Mouse (Mus musculus): ENCODE measurements around the gene Cir1. TPM values are rescaled to one million over a fixed set of nuclear protein-coding genes. Genes with fewer than 3 reads are reported as not detected.

Cir1 gene
- 25.7 to 34.2 TPM (median 30.7 TPM) in 3 replicates for total RNA-seq (2017)

DNA sequence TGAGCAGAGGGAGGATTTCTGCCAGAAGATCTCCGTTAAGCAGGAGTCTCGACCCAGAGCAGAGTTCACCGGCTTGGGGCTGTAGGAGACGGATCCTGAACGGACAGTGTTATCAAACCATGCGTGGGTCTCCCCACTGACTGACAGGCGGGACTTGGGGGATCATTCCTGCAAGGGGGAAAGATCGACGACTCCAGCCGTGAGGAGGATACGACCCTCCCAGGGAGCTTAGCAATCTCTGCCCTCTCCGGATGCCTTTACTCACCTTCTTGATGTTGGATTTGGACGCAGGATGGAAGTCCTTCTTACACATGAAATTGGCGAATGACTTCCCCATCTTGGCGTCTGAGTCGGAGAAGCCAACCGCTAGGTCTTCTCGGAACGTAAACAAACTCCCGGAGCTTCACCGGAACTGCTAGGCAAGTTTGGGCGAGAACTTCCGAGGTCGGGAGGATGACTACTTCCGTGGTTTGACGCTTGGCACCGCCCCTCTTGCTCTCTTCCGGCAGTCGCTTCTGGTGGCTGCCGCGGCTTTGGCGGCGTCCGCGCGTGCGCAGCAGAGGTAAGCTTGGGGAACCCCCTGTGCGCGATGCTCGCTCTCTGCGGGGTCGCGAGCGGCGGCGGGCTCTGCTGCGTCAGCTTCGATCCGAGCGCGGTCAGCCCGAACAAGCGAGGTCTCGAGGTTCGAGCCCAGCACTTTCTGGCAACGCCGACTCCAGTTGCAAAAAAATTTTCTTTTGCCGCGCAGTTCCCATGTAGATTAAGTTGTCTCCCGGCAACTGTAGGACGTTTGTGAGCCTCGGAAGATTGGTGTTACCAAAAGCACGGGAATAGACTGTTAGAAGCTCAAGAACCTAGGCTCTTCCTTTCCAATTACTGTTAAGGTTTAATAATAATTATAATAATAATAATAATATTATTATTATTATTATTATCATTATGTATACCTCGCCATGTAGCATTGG, at the start of gene Cir1, which contains the start of gene Scrn3:
TSS of gene Cir1 (minus strand) at position 550 of the 965 bp plus-strand sequence.
TSS of gene Scrn3 (plus strand) at position 450 of the 965 bp plus-strand sequence.
- ATAC-seq (replicated peaks; ENCODE audit: insufficient number of reproducible peaks, low FRiP score, low TSS enrichment, poor library complexity, severe bottlenecking) = peak; percentile 97

DNA sequence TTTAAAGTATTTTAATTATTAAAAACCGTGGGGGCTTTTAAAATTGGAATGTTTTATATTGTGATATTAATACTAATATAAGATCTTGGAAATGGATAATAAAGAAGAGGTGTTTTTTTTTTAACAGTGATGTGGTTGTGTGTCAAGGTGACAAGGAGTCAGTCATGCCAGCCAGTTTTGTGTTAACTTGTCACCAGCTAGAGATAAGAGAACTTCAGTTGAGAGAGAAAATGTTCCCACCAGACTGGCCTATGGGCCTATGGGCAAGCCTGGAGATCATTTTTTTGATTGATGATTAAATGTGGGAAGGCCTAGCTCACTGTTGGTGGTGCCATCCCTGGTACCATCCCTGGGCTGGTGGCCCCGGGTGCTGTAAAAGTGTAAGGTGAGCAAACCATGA, 48.0 kb upstream of the Cir1 start:
- no peak for ATAC-seq (replicated peaks; ENCODE audit: insufficient number of reproducible peaks, low FRiP score, low TSS enrichment, poor library complexity, severe bottlenecking)

DNA sequence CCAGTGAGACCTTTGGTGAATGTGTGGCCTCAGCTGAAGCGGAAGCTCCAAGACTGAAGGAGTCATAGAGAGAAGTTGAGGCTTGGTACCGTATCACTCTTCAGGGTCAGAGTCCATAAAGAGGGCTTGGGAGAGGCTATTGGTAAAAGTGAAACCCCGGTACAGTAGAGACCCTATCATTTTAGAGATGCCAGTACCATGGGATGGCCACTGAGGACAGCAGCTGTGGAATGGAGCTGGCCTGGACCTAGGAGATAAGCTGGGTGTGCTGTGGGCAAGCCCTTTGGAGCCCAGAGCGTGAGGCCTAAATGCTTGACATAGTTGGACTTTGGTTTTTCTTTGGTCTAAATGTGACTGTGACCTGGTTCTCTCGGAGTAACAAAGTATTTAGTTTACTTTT, 47.4 kb upstream of the Cir1 start:
- ATAC-seq (replicated peaks; ENCODE audit: insufficient number of reproducible peaks, low FRiP score, low TSS enrichment, poor library complexity, severe bottlenecking) = no peak

DNA sequence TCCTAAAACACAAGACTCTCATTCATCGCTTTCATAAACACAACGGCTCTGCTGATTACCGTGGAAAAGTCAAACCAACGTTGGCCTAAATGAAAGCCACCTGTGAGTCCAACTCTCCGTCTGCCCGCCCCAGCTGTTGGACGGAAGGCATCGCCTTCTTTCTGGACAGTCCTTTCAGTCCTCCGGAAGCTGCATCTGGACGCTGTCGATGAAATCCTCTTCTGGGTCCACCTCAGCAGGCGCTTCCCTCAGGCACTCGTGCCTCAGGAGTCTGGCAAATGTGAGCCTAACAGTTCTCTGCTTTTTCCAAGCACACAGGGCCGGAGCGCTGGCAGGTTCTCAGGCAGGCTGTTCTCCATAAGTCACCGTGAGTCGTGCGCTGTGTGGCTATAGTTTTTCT, 44.5 kb upstream of the Cir1 start:
- no peak for ATAC-seq (replicated peaks; ENCODE audit: insufficient number of reproducible peaks, low FRiP score, low TSS enrichment, poor library complexity, severe bottlenecking)

DNA sequence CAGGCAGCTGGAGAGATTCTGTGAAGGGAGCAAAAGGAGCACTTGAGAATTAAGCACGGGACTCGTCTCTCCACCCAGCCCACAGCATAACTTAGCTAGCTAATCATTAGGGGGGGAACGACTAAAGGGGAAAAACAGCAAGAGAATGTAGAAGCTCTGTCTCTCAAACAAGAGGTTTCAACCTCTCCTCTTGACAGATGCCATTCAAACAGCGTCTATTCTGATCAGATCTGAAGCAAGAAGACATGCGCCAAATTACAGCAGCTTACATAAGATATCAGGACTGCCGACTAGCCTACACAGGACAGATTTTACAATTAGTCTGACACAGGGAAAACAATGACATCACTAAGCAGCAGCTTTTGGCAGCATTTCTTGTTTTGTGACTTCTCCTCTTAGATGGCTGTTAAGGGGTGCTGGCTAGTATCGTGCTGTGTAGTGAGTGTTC, 39.5 kb upstream of the Cir1 start:
- ATAC-seq (replicated peaks; ENCODE audit: insufficient number of reproducible peaks, low FRiP score, low TSS enrichment, poor library complexity, severe bottlenecking) = no peak

DNA sequence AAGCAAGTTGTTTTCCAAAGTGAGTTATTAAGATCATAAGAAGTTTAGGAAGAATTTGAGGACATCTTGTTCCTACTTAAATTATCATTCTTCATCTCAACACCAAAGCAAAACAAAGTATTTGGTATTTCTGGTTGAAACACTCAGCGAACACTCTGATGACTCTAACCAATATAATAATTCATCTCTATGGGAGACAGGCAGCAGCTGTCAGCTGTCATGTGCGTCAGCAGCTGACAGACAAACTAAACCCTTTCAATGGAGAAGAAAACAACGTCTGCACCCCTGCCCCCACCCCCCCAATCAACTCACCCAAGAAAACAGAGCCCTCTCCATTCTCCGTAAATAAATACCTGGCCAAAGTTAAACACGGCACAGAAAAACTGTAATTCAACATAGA, 39.0 kb upstream of the Cir1 start:
- ATAC-seq (replicated peaks; ENCODE audit: insufficient number of reproducible peaks, low FRiP score, low TSS enrichment, poor library complexity, severe bottlenecking) = no peak

DNA sequence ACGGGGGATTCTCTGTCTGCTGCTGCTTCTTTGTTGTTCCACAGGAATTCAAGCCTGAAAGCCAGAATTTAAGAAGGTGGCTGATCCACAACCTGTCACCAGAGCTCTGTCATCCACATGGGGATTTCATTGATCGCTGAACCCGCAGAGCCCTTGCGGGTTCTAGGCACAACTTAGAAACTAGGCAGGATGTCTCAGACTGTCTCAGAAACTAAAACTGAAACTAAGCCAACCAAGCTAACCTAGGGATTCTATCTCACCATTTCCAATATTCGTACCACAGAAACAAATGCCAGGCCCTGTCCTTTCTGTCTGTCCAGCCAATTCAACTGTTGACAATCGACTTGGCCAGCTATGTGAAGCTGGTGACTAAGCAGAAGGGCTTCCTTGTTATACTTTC, 35.7 kb upstream of the Cir1 start:
- no peak for ATAC-seq (replicated peaks; ENCODE audit: insufficient number of reproducible peaks, low FRiP score, low TSS enrichment, poor library complexity, severe bottlenecking)

DNA sequence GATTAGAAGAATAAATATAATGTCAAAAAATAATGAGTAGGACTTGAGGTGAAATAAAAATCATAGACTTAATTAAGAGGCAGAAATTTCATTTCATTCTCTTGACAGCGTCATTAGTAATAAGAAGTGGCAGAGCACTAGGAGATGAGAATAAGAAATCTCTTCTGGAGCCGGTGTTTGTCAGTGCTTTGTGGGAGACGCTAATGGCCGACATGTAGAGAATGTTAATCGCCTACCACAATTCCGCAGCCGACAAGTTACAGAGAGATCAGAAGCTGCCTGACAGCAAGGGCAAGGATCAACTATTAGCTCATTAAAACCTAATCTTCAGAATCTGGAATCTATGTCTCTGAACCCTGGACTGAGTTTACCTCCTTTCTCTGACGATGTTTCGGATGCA, 35.3 kb upstream of the Cir1 start:
- no peak for ATAC-seq (replicated peaks; ENCODE audit: insufficient number of reproducible peaks, low FRiP score, low TSS enrichment, poor library complexity, severe bottlenecking)

DNA sequence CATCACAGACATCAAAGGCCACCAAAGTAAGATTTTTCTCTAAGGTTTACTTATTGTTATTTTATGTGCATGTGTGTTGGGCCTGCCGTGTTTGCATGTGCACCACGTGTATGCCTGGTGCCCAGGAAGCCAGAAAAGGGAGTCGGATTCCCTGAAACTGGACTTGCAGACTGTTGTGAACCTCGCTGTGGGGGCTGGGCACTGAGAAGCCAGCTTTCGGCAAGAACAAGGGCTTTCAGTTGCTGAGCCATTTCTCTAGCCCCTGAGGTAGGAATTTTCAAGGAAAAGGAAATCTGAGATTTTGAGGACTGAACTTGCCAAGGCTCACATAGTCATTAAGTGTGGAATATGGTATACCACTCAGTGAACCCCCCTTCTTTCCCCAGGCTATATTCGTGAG, 34.6 kb upstream of the Cir1 start:
- no peak for ATAC-seq (replicated peaks; ENCODE audit: insufficient number of reproducible peaks, low FRiP score, low TSS enrichment, poor library complexity, severe bottlenecking)

DNA sequence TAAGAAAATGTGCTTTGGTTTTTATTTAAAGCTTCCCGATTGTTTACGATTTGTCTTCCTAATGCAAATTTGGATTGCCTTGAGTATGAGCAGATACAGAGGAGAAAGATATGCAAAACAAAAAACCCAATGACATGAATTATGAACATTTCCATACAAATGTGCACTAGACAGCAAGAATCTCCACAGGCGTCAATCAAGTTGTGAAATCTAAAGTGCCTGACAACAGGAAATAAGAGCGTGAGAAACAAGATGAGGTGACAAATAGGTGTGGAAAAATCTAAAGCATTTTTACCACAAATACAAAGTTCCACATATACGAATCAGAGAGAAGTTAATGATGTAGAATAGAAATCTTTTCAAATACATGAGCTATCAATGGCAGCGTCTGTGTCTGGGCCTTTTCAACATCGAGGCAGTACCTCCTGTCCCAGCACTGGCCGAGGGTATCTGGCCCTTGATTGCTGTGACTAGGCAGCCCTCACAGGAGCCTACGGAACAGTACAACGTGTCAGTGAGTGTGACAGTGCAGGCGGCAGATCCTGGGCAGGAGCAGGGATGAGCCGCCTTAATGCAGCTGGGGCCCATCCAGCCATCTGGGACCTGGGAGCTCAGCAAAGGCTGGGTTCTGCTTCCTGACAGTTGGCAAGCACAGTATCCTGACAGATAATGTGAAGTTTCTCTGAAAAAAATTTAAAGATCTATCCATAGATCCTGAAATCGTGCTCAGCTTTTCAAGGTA, 34.0 kb upstream of the Cir1 start:
- ATAC-seq (replicated peaks; ENCODE audit: insufficient number of reproducible peaks, low FRiP score, low TSS enrichment, poor library complexity, severe bottlenecking) = no peak

DNA sequence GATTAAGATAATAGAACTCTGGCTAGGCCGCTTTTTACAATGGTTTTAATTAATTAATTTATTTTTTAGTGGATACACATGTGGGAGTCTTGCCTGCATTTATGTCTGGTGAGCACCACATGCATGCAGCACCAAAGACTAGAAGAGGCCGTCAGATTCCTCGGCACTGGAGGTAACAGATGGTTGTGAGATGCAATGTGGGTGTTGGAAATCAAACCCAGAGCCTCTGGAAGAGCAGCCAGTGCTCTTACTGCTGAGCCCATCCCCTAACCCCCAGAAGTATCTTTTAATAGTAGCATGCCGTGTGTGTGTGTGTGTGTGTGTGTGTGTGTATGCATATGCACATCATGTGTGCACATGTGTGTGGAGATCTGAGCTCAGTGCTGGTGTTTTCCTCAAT, 32.7 kb upstream of the Cir1 start:
- no peak for ATAC-seq (replicated peaks; ENCODE audit: insufficient number of reproducible peaks, low FRiP score, low TSS enrichment, poor library complexity, severe bottlenecking)

DNA sequence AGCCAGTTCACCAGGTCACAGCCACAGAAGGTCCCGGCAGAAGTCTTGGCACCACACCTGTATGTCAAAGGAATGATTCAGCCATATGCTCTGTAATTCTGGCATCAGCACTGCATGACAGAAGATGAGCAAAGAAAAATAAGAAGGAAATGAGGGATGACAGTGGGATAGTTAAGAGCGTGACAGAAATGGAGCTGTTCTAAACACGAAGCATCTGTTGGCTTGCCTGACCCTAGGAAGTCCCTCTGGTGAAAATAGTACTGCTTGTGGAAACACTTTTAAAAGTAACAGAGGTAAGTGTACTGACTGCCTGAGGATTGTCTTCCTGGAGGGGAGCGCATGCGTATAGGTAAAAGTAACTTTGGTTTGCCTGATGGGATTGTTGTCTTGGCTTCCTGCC, 31.2 kb upstream of the Cir1 start:
- no peak for ATAC-seq (replicated peaks; ENCODE audit: insufficient number of reproducible peaks, low FRiP score, low TSS enrichment, poor library complexity, severe bottlenecking)

DNA sequence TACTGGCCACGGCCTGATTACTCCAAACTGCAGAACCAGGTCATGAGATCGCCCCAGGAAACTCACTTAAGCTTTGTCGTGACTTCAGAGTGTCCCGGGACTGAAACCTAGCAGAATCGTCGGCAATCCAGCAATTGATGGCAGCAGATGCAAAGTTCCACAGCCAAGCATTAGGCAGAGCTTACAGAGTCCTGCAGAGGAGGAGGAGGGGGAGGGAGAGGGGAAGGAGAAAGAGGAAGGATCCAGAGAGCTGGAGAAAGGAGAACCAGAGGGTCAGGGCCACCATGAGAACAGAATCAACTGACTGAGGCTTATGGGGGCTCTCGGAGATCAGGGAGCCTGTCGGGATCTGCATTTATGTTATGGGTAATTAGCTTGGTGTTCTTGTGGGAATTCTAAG, 25.9 kb upstream of the Cir1 start:
- ATAC-seq (replicated peaks; ENCODE audit: insufficient number of reproducible peaks, low FRiP score, low TSS enrichment, poor library complexity, severe bottlenecking) = no peak

DNA sequence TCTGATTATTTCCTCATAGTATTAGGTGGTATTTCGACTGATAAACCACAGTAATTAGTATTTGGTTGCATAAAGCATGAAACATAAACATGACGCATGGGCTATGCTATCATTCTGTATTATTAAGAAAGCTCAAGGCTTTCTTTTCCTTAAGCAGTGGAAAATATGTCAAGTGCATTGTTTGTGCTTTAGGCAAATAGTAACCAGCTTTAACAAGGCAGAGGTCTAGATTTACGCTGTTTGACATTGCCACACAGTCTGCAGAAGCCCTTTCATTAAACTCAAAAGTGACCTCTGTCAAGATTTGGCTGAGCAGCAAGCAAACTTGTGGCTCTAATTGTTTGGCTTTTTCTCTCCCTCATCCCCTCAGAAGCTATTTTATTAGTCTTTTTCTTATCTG, 23.4 kb upstream of the Cir1 start:
- no peak for ATAC-seq (replicated peaks; ENCODE audit: insufficient number of reproducible peaks, low FRiP score, low TSS enrichment, poor library complexity, severe bottlenecking)

DNA sequence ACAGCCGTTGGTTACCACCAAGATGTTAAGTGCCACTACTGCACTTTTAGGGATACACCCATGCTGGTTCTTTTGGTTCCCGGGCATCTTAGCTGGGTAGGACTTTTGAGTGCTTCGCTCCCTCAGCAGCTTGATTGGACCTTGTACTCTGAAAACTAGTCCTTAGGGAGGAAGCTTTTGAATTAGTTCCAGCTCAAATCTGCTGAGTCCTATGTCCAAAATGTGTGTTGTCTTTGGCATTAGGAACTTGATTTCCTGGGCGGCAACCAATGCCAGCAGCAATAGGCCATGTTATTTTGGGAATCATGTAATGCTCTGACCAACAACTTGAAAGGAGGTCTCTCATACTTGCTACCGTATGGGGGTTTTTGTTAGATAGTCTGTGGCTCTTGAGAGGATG, 13.4 kb upstream of the Cir1 start:
- ATAC-seq (replicated peaks; ENCODE audit: insufficient number of reproducible peaks, low FRiP score, low TSS enrichment, poor library complexity, severe bottlenecking) = no peak

DNA sequence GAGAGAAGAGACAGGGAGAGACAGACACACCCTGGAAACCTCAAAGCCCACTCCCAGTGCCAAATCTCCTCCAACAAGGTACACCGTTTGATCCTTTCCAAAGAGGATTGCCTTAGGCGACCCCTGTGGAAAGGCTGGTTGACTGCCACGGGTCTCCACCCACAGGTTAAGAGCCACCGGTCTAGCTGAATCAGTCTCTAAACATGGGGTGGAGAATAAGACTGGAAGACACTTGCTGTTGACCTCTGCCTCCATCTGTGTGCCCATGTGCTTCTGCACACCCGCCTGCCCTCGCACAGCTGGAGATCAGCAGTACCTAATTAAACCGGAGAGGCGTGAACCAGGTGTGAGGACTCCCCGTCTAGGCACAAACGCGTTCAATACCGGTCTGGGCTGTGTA, 10.5 kb upstream of the Cir1 start:
- no peak for ATAC-seq (replicated peaks; ENCODE audit: insufficient number of reproducible peaks, low FRiP score, low TSS enrichment, poor library complexity, severe bottlenecking)

DNA sequence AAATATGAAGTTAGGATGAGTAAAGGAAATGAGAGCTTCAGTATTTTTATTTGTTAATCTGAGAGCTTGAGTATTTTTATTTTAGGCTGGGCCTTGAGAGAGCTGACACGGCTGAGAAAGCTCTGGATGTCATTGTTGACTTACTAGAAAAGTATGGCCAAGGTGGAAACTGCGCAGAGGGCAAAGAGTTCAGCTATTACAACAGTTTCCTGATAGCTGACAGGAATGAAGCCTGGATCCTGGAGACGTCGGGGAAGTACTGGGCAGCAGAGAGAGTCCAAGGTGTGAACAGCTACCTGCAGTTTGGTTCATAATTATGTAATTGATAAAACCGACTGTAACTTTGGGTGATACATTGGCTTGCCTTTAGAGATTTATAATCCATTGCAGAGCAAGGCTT, 6.7 kb upstream of the Cir1 start:
- no peak for ATAC-seq (replicated peaks; ENCODE audit: insufficient number of reproducible peaks, low FRiP score, low TSS enrichment, poor library complexity, severe bottlenecking)

DNA sequence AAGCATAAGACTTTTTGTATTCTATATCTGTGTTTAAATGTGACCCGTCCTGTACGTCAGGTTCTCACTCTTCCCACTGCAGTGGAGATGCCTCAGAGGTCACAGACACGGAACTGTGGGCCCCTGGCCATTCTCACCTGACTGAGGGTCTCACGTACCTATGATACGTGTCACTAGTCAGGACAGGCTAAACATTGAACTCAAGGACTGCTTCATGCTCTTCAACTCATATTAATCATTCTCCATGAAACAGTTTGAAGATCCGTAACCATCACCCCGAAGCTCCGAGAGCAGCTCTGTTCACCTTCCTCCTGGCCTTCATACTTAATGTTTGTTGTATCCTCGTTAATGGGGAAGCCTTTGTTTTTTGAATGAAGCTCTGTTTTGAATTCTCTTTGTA, 4.9 kb upstream of the Cir1 start:
- no peak for ATAC-seq (replicated peaks; ENCODE audit: insufficient number of reproducible peaks, low FRiP score, low TSS enrichment, poor library complexity, severe bottlenecking)

DNA sequence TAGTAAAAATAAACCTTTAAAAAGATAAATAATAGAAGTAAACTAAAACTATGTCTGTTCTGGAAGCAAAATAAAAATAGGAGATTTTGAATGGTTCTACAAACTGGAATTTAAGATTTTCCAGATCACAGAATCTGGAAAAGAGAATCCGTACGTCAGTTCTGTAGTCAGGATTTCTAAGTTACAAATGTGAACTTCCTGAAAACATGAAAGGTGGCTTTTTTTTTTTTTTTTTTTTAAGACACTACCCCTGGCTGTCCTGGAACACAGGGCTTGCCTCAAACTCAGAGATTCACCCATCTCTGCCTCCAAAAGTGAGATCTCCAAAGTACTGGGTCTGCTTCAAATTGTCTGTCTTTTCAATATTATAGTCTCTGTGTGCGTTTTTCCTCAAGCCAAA, 1.8 kb upstream of the Cir1 start:
- no peak for ATAC-seq (replicated peaks; ENCODE audit: insufficient number of reproducible peaks, low FRiP score, low TSS enrichment, poor library complexity, severe bottlenecking)

DNA sequence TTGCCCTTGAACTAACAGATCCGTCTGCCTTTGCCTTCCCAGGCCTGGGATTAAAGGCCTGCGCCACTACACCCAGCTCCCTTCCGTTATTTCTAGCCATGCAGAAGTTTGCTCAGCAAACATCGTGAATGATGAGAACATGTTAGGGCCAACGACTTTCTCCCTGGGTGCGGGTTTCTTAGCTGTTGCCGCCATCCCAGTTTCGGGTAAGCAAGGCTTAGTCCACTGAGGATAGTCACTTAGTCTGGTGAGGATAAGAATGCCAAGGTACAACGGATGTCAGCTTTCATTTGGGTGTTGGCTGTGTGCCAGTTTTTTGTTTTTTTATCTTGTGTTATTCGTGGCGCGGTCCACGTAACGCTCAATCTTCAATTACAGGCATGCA, 608 bp upstream of the Cir1 start:
- ATAC-seq (replicated peaks; ENCODE audit: insufficient number of reproducible peaks, low FRiP score, low TSS enrichment, poor library complexity, severe bottlenecking) = no peak

Data from monocyte, adult 5-6 weeks (primary cell).